Mouse (Mus musculus) skeletal muscle tissue, adult 2 months (tissue): ENCODE data around the gene Dolpp1.

Experiments used
- DNase-seq: peaks from one replicate; pipeline ENCODE4 v3.0.0-alpha.2; 2012; ENCODE audit warnings: low read depth, low spot score

Gene Dolpp1

GRCm38 (mm10) chr2:30440701-30441517, 48.9 kb downstream of the Dolpp1 start:
- DNase-seq = peak; percentile 87

DNA sequence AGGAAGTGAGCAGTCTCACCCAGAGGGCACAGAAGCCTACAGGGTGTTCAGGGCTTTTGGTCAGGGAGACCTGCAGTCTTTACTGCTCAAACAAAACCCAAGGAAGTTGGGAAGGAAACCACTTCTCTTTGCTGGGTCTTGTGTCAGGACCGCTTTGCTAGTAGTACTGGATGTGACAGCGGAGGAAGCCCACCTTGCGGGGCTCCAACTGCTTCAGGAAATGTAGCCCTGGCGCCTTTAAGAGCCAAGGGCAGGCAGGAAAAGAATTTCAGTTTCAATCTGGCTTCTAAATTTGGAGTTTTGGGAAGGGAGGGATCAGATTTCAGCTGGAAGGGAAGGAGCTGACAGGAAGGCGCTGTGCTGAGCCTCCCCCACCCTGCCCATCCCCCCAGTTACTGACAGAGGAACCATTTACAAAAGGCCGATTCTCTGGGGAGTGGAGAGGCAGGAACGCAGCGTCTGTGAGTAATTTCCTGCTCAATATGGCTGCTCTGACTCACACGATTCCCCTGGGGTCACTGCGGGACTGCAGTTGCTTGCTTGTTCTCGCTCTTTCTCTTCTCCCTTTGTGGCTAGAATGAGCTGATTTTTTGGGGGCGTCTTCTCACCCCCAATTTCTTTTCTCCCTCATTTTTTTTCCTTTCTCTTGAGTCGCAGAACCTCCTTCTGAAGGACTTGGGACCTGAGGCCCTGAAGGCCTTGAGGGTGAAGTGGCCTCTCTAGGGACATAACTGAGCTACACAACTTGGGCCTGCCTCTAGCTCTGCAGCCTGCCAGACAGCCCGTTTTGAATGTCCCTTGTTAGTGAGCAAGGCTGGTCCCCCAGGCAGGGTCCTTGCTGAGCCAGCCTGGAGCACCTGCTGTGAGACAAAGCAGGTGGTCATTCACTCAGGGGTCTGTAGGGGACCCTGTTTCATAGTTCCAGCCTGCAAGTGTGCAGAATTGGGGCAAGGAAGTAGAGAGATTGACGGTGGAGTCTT, 49.8 kb downstream of the Dolpp1 start:
- DNase-seq = peak; percentile 98

- DNase-seq = no peak
Observed at GRCm38 (mm10) chr2:30442498-30442890, 50.4 kb downstream of the Dolpp1 start.

DNA sequence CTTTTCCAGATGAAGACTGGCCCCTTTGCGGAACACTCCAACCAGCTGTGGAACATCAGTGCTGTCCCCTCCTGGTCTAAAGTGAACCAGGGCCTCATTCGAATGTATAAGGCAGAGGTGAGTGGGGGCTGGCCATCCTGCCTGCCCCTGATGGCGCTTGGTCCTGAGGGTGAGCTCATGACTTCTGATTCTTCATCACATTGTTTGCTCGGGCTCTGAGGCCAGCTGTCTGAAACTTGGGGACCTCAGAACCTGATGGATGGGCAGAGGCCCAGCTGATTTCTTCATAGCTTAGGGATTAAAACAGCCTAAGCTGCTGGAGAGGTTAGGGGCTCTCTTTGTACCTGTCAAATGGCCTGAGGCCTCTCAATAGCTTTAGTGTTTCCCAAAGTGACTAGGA, 51.2 kb downstream of the Dolpp1 start:
- DNase-seq = no peak

DNA sequence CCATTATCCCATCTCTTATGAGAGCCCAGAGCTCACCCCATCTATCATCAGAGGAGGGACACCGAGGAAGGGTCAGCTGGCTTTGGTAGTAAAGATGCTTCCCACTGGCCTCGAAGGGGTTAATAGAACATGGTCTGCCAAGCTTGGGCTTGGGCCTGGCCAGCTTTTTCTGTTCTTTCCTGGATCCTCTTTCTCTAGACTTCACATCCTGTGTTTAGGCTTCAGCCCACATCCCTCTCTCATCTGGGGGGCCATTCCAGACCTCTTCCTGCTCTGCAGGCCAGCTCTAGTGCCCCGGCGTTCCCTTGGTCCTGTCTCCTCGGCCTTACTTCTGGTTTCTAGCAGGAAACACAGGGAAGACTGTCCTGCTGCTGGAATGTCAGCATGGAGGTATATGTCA, 52.0 kb downstream of the Dolpp1 start:
- no peak for DNase-seq

GRCm38 (mm10) chr2:30444450-30444849, 52.4 kb downstream of the Dolpp1 start:
- no peak for DNase-seq

DNA sequence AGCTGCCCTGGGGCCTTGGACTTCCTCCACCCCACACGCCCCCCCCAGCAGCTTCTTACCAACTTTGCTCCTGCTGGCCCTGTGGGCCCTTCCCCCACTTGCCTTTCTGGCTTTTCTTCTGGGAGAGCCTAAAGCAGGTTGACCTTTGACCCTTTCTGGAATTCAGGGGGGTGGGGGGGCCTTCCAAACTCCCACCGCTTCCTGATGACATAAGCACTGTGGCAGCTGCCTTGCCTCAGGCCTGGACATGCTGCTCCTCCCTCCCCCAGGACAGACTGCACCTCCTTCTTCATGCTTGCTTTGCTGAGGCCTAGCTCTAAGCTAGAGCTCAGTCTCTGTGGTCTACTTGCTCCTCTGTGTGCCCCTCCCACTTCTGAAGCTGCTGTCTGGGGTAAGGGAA, 53.3 kb downstream of the Dolpp1 start:
- DNase-seq = peak; percentile 58

DNA sequence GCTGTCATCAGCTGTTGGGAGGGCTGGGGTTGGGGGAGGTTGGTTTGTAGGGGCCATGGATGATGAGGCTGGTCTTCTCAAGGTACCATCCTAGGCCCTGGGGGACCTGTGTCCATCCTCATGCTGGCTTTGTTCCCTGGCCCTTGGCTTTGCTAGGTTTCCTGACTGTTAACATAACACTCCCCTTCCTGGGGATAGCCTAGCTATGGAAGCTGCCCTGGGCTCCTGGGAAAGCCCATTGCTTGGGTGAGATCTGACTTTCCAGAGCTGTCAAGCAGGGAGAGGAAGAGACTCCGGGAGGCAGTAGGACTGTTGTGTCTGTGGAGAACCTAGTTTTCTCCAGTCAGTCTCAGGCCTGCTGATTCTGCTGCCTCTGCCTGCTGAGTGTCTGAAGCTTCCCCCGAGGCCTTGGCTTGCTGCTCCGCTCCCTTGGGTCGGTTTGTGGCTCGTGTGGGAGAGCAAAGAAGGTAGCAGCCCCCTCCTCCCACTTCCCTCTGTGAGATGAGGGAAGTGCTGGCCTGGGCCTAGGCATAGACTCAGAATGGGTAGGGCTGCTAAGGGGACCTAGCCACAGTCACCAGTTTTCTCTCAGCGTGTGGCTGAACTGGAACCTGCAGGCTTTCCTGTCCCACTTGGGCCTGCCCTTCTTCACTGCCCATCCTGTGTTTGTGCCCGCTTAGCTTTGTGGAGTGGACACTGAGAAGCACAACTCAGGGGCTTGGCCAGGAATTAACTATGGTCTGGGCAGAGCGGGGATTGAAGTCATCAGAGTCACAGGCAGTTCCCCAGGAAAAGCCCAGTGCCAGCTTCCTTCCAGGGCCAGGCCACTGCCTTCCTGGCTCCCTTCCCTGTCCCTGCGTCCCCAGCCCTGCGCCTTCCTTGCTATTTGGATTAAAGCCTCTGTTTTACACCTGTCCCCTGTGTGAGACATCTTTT, 55.1 kb downstream of the Dolpp1 start:
- peak; percentile 64 for DNase-seq

DNA sequence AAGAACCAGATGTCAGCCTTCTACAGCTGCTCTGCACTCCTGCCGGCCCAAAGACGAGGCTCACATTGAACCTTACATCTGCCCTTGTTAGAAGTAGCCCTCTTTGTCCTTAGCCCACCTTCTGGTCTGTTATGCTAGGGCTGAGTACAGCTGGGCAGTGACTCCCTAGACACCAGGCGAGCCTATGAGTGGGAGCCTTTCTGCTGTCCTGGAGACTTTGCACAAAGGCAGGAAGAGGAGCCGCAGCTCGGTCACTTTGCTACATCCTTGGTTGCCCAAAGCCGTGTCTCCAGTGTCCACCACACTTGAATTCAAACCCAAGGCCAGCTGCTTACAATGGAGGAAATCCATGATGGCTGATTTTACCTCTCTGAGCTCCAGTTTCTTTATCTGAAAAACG, 56.3 kb downstream of the Dolpp1 start:
- DNase-seq = no peak
